Mouse (Mus musculus) lung, embryonic 16.5 days (tissue): ENCODE results near the gene Uxs1. TPM values are rescaled to one million over a fixed set of nuclear protein-coding genes. Genes with fewer than 3 reads are reported as not detected.

Experiments
- ATAC-seq: fragments of 200-750 bp; cut with Nextera tagmentation; 2 replicates; pipeline ENCODE4 v1.8.0; 2017; ENCODE audit warnings: low read depth, mild to moderate bottlenecking, moderate library complexity
- H3K27ac ChIP-seq: fragments of 300-500 bp; sonication (generic); 2 replicates; pipeline ENCODE4 v1.5.1; 2014; ENCODE audit warnings: mild to moderate bottlenecking, control low read depth, low read length
- H3K27me3 ChIP-seq: fragments of 300-500 bp; sonication (generic); 2 replicates; pipeline ENCODE4 v1.6.1; 2014; ENCODE audit warnings: low read depth, low read length, mixed read lengths; ENCODE audit not compliant: control insufficient read depth, insufficient read depth
- H3K36me3 ChIP-seq: fragments of 300-500 bp; sonication (generic); 2 replicates; pipeline ENCODE4 v1.6.1; 2014; ENCODE audit warnings: low read length; ENCODE audit not compliant: control insufficient read depth, insufficient read depth
- H3K4me1 ChIP-seq: fragments of 300-500 bp; sonication (generic); replicated peaks from 2 replicates; pipeline ENCODE4 v1.6.1; 2014; ENCODE audit warnings: low read length, mixed read lengths; ENCODE audit not compliant: control insufficient read depth, insufficient read depth
- H3K4me2 ChIP-seq: fragments of 300-500 bp; sonication (generic); 2 replicates; pipeline ENCODE4 v1.6.1; 2014; ENCODE audit warnings: low read depth, low read length, control low read depth
- H3K4me3 ChIP-seq: fragments of 300-500 bp; sonication (generic); 2 replicates; pipeline ENCODE4 v1.5.1; 2014; ENCODE audit warnings: mild to moderate bottlenecking, low read length, control low read depth
- H3K9ac ChIP-seq: fragments of 300-500 bp; sonication (generic); 2 replicates; pipeline ENCODE4 v1.6.1; 2014; ENCODE audit warnings: low read length, control low read depth
- H3K9me3 ChIP-seq: fragments of 300-500 bp; sonication (generic); 2 replicates; pipeline ENCODE4 v1.6.1; 2016; ENCODE audit warnings: low read length; ENCODE audit not compliant: control insufficient read depth
- WGBS: fragments of 180-500 bp; shearing (Covaris S2); extraction: QIAGEN DNeasy Blood & Tissue Kit; methylation state at CpG from one replicate; pipeline ENCODE4 v1.1.7; 2014; 5-methylcytosine and 5-hydroxymethylcytosine counted together
- polyA plus RNA-seq: library from polyadenylated mRNA; unstranded; fragments of >200 nt; fragmentation: Nextera tagmentation; extraction: Ambion mirVana; gene quantifications from 2 replicates; pipeline ENCODE4 v1.2.1, GENCODE M21; 2015

The Uxs1 gene
- polyA plus RNA-seq, 1 experiment from 2014 or later: 28.6 TPM

GRCm38 (mm10) chr1:43783186-43783585, 44.4 kb downstream of the Uxs1 start:
- Histone ChIP-seq H3K4me2 (no peak overlapping the region), H3K4me1 (peaks cover 5% of the 10 kb centered on the region; the same call in 1 of the 2 replicates), H3K9ac (no peak overlapping the region), H3K36me3 (peaks cover 3% of the 10 kb centered on the region), H3K4me3 (no peak overlapping the region), H3K27me3 (no peaks in the 10 kb centered on the region), H3K9me3 (no peaks in the 10 kb centered on the region), H3K27ac (no peak overlapping the region; the same call in 1 of the 2 replicates)
- ATAC-seq: peak; percentile 56
- WGBS: 61% methylated on average over 3 of the region's 3 CpGs

GRCm38 (mm10) chr1:43782680-43783079, 44.9 kb downstream of the Uxs1 start:
- 93% methylated on average over 3 of the region's 3 CpGs for WGBS
- H3K27ac ChIP-seq: no peak overlapping the region
- no peak for ATAC-seq

GRCm38 (mm10) chr1:43781672-43782071, 45.9 kb downstream of the Uxs1 start:
- no peak overlapping the region for H3K4me2 ChIP-seq
- no peak overlapping the region for H3K9ac ChIP-seq
- peaks cover 3% of the 10 kb centered on the region for H3K36me3 ChIP-seq
- 49% methylated on average over 3 of the region's 3 CpGs for WGBS
- no peak overlapping the region; the same call in 1 of the 2 replicates for H3K27ac ChIP-seq
- H3K27me3 ChIP-seq: no peaks in the 10 kb centered on the region
- no peak overlapping the region for H3K4me3 ChIP-seq
- no peaks in the 10 kb centered on the region for H3K9me3 ChIP-seq
- no peak for ATAC-seq
- peaks cover 5% of the 10 kb centered on the region; the same call in 1 of the 2 replicates for H3K4me1 ChIP-seq

More at GRCm38 (mm10) chr1:43782680-43783079, 44.9 kb downstream of the Uxs1 start:
- H3K4me2 ChIP-seq: no peak overlapping the region
- no peak overlapping the region for H3K4me3 ChIP-seq
- peaks cover 5% of the 10 kb centered on the region; the same call in 1 of the 2 replicates for H3K4me1 ChIP-seq
- H3K9me3 ChIP-seq: no peaks in the 10 kb centered on the region
- H3K27me3 ChIP-seq: no peaks in the 10 kb centered on the region
- H3K36me3 ChIP-seq: peaks cover 3% of the 10 kb centered on the region
- H3K9ac ChIP-seq: no peak overlapping the region

GRCm38 (mm10) chr1:43781195-43781594, 46.4 kb downstream of the Uxs1 start:
- WGBS: 44% methylated on average over 2 of the region's 2 CpGs

GRCm38 (mm10) chr1:43776106-43776505, 51.5 kb downstream of the Uxs1 start:
- H3K4me3 ChIP-seq: no peak overlapping the region
- WGBS: 77% methylated on average over 3 of the region's 3 CpGs
- no peak overlapping the region for H3K4me2 ChIP-seq
- no peaks in the 10 kb centered on the region for H3K9me3 ChIP-seq
- H3K36me3 ChIP-seq: peaks cover 8% of the 10 kb centered on the region
- H3K4me1 ChIP-seq: no peaks in the 10 kb centered on the region
- H3K27ac ChIP-seq: no peak overlapping the region
- H3K9ac ChIP-seq: no peak overlapping the region
- no peaks in the 10 kb centered on the region for H3K27me3 ChIP-seq
- no peak for ATAC-seq

More at GRCm38 (mm10) chr1:43781195-43781594, 46.4 kb downstream of the Uxs1 start:
- Histone ChIP-seq H3K4me2 (no peak overlapping the region), H3K27ac (no peak overlapping the region; the same call in 1 of the 2 replicates), H3K9ac (no peak overlapping the region), H3K4me3 (no peak overlapping the region), H3K27me3 (no peaks in the 10 kb centered on the region), H3K4me1 (peaks cover 5% of the 10 kb centered on the region; the same call in 1 of the 2 replicates), H3K9me3 (no peaks in the 10 kb centered on the region), H3K36me3 (peaks cover 3% of the 10 kb centered on the region)
- ATAC-seq: 0 out of 2 replicates have a peak, but pooled peaks have one; percentile 47

GRCm38 (mm10) chr1:43774126-43774525, 53.5 kb downstream of the Uxs1 start:
- 90% methylated on average over 4 of the region's 4 CpGs for WGBS
- Histone ChIP-seq H3K4me3 (no peak overlapping the region), H3K9ac (no peak overlapping the region), H3K4me1 (no peaks in the 10 kb centered on the region), H3K4me2 (no peak overlapping the region), H3K36me3 (peaks cover 12% of the 10 kb centered on the region), H3K27ac (no peak overlapping the region), H3K9me3 (no peaks in the 10 kb centered on the region), H3K27me3 (no peaks in the 10 kb centered on the region)
- ATAC-seq: no peak

- Histone ChIP-seq H3K4me3 (no peak overlapping the region), H3K27ac (no peak overlapping the region), H3K9ac (no peak overlapping the region), H3K36me3 (peaks cover 9% of the 10 kb centered on the region; the same call in 1 of the 2 replicates), H3K27me3 (no peaks in the 10 kb centered on the region), H3K4me1 (no peaks in the 10 kb centered on the region), H3K9me3 (no peaks in the 10 kb centered on the region), H3K4me2 (no peak overlapping the region)
- WGBS: 92% methylated on average over 3 of the region's 3 CpGs
- ATAC-seq: no peak
Measured at GRCm38 (mm10) chr1:43772694-43773093, 54.9 kb downstream of the Uxs1 start.

- ATAC-seq: no peak
- Histone ChIP-seq H3K9me3 (no peaks in the 10 kb centered on the region), H3K27ac (no peak overlapping the region), H3K36me3 (peaks cover 9% of the 10 kb centered on the region), H3K4me2 (no peak overlapping the region), H3K4me3 (no peak overlapping the region), H3K27me3 (no peaks in the 10 kb centered on the region), H3K4me1 (no peaks in the 10 kb centered on the region), H3K9ac (no peak overlapping the region)
- 95% methylated on average over 3 of the region's 3 CpGs for WGBS
Measured at GRCm38 (mm10) chr1:43770032-43770431, 57.6 kb downstream of the Uxs1 start.

GRCm38 (mm10) chr1:43769348-43769747, 58.3 kb downstream of the Uxs1 start:
- H3K9me3 ChIP-seq: no peaks in the 10 kb centered on the region
- 68% methylated on average over 1 of the region's 1 CpGs for WGBS
- no peaks in the 10 kb centered on the region for H3K4me1 ChIP-seq
- no peaks in the 10 kb centered on the region for H3K27me3 ChIP-seq
- H3K27ac ChIP-seq: no peak overlapping the region
- H3K36me3 ChIP-seq: peaks cover 12% of the 10 kb centered on the region
- no peak for ATAC-seq
- H3K4me2 ChIP-seq: no peak overlapping the region
- no peak overlapping the region for H3K9ac ChIP-seq
- H3K4me3 ChIP-seq: no peak overlapping the region
